Mouse (Mus musculus): ENCODE measurements around the gene Asl. TPM values are rescaled to one million over a fixed set of nuclear protein-coding genes. Genes with fewer than 3 reads are reported as not detected.
A peak's percentile ranks its signal among the peaks of the same experiment; 100 is the strongest.

Gene Asl
- total RNA-seq, 2 experiments from 2014 or later = 18.2 to 27.3 TPM

- H3K4me3 ChIP-seq = no peak overlapping the region
- TF ChIP-seq CTCF (conservative IDR thresholded peaks at IDR 0.05) = peak; percentile 70
- DNase-seq (ENCODE audit: low spot score in 2 of 2) = no peak
- H3K27ac ChIP-seq = no peak overlapping the region
These were observed 18.1 kb downstream of the Asl start for GRCm38 (mm10) chr5:130010961-130011360.

- no peak for TF ChIP-seq CTCF (conservative IDR thresholded peaks at IDR 0.05)
These were observed 19.3 kb downstream of the Asl start for GRCm38 (mm10) chr5:130009784-130010183.

GRCm38 (mm10) chr5:130008034-130008590 is 20.9 kb downstream of the Asl start:
- H3K4me3 ChIP-seq = no peak overlapping the region
- H3K27ac ChIP-seq = no peak overlapping the region
- DNase-seq (ENCODE audit: low spot score in 2 of 2) = no peak
- no peak for TF ChIP-seq CTCF (conservative IDR thresholded peaks at IDR 0.05)

More at GRCm38 (mm10) chr5:130009784-130010183, 19.3 kb downstream of the Asl start:
- Histone ChIP-seq H3K4me3 (no peak overlapping the region), H3K27ac (no peak overlapping the region)
- no peak for DNase-seq (ENCODE audit: low spot score in 2 of 2)

DNA sequence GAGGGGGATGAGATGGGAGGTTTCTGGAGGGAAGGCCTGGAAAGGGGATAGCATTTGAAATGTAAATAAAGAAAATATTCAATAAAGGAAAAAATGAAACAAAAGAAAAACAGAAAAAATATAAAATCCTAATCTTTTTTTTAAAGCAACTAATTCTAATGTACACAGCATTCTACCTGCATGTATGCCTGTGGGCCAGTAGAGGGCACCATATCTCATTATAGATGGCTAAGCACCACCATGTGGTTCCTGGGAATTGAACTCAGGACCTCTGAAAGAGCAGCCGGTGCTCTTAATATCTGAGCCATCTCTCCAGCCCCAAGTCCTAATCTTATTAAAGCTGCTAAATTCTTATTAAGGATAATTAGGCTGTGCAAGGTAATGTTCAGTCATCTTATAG is 21.7 kb downstream of the Asl start:
- H3K27ac ChIP-seq = no peak overlapping the region
- no peak for DNase-seq (ENCODE audit: low spot score in 2 of 2)
- TF ChIP-seq CTCF (conservative IDR thresholded peaks at IDR 0.05) = peak; percentile 79
- no peak overlapping the region for H3K4me3 ChIP-seq

GRCm38 (mm10) chr5:130003229-130003628 is 25.8 kb downstream of the Asl start:
- H3K27ac ChIP-seq = peak overlapping the region; percentile 81
- DNase-seq (ENCODE audit: low spot score in 2 of 2) = no peak
- peak overlapping the region; percentile 86 for H3K4me3 ChIP-seq
- TF ChIP-seq CTCF (conservative IDR thresholded peaks at IDR 0.05) = no peak

- H3K27ac ChIP-seq = peak within 1 kb of the TSS; percentile 81
These were observed 26.5 kb downstream of the Asl start, which contains the start of gene Gusb for GRCm38 (mm10) chr5:130002301-130003146. Gene Gusb, minus strand, starts transcription at chr5:130003049.

DNA sequence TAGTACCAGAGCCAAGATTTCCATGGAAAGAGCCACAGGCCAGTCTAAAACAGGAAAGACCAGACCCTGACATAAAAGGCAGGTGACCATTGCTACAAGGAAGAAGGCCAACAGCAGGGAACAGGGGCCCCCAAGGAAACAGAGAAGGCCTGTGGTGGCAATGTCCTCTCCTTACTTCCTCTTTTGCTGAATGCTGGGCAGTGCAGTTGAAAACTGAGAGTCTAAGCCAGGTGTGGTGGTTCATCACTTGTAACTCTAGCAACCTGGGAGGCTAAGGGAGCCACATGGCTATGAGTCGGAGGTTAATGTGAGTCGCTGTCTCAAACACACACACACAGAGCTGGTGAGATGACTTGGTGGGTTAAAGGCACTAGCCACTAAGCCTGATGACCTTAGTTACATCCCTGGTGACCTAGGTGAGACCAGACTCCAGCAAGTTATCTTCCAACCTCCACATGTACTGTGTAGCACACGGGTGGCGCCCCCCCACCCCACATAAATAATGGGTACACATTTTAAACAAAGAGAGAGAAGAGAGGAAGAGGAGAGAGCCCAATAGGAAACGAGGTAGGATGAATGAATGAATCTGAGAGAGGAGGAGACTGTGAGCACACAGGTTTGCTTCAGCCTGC is 27.6 kb downstream of the Asl start:
- DNase-seq (ENCODE audit: low spot score in 2 of 2) = no peak
- Histone ChIP-seq H3K27ac (no peak overlapping the region), H3K4me3 (peak overlapping the region; percentile 86; the same call in 1 of the 2 replicates)
- no peak for TF ChIP-seq CTCF (conservative IDR thresholded peaks at IDR 0.05)

More at GRCm38 (mm10) chr5:130002301-130003146, 26.5 kb downstream of the Asl start, which contains the start of gene Gusb:
- DNase-seq (ENCODE audit: low spot score in 2 of 2) = peak; percentile 43 to 60
- H3K4me3 ChIP-seq = peak within 1 kb of the TSS; percentile 86
- TF ChIP-seq CTCF (conservative IDR thresholded peaks at IDR 0.05) = no peak

GRCm38 (mm10) chr5:130000735-130001134 is 28.3 kb downstream of the Asl start:
- Histone ChIP-seq H3K27ac (0 out of 2 replicates have a peak overlapping the region, but pooled peaks have one; percentile 5), H3K4me3 (no peak overlapping the region)
- no peak for DNase-seq (ENCODE audit: low spot score in 2 of 2)
- no peak for TF ChIP-seq CTCF (conservative IDR thresholded peaks at IDR 0.05)

DNA sequence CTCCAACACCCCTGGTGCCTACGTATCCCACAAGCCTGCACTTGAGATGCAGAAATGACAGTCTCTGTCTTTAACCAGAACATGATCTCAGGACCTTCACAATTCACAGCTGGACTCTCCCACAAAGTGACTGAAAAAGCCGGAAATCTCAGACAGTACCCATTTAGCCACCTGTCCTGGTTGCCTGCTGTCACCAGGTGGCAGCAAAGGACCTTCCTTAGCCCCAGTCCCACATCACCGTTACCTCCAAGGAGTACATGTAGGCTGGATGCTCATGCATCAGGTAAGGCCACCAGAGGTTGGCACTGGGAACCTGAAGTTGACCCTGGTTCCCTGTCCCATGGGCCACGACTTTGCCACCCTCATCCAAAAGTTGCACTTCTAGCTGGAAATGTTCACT is 29.9 kb downstream of the Asl start:
- no peak overlapping the region for H3K4me3 ChIP-seq
- peak; percentile 46 to 61 for DNase-seq (ENCODE audit: low spot score in 2 of 2)
- TF ChIP-seq CTCF (conservative IDR thresholded peaks at IDR 0.05) = peak; percentile 87
- H3K27ac ChIP-seq = no peak overlapping the region

DNA sequence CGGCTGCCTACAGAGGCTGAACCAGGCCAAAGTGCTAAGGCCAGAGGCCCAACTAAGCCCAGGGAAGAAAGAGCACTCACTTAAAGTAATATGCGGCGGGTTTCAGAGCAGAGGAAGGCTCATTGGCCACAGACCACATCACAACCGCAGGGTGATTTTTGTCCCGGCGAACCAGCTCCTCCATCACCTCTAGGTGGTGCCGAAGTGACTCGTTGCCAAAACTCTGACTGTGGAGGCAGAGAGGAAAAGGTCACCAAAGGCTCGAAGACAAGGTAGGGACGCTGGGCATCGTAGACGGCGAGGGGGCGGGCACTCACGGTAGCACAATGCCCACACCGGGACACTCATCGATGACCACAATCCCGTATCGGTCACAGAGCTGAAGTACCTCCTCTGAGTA is 31.3 kb downstream of the Asl start:
- DNase-seq (ENCODE audit: low spot score in 2 of 2) = no peak
- no peak overlapping the region for H3K4me3 ChIP-seq
- H3K27ac ChIP-seq = no peak overlapping the region
- TF ChIP-seq CTCF (conservative IDR thresholded peaks at IDR 0.05) = peak; percentile 36

GRCm38 (mm10) chr5:129994989-129995388 is 34.1 kb downstream of the Asl start:
- no peak for TF ChIP-seq CTCF (conservative IDR thresholded peaks at IDR 0.05)
- Histone ChIP-seq H3K4me3 (no peak overlapping the region), H3K27ac (no peak overlapping the region)
- no peak for DNase-seq (ENCODE audit: low spot score in 2 of 2)

- Histone ChIP-seq H3K27ac (no peak overlapping the region), H3K4me3 (no peak overlapping the region)
- DNase-seq (ENCODE audit: low spot score in 2 of 2) = no peak
- TF ChIP-seq CTCF (conservative IDR thresholded peaks at IDR 0.05) = no peak
These were observed 35.7 kb downstream of the Asl start for GRCm38 (mm10) chr5:129993374-129993773.

GRCm38 (mm10) chr5:129991898-129992297 is 37.1 kb downstream of the Asl start:
- Histone ChIP-seq H3K4me3 (no peak overlapping the region), H3K27ac (no peak overlapping the region)
- DNase-seq (ENCODE audit: low spot score in 2 of 2) = no peak
- no peak for TF ChIP-seq CTCF (conservative IDR thresholded peaks at IDR 0.05)

Measured in layer of hippocampus, adult 2 months (tissue).